Mouse (Mus musculus) ES-E14 (cell line): Measurements from ENCODE around the gene Trio.

Source experiments
- MAFK ChIP-seq: IDR thresholded peaks from 2 replicates; pipeline ENCODE4 v1.6.1; 2014; ENCODE audit warnings: mild to moderate bottlenecking, low read depth, low read length, inconsistent platforms; ENCODE audit not compliant: insufficient read depth
- ZC3H11A ChIP-seq: IDR thresholded peaks from 2 replicates; pipeline ENCODE4 v1.6.1; 2012; ENCODE audit warnings: low read depth, mild to moderate bottlenecking, inconsistent platforms, low read length, borderline replicate concordance

GRCm38 (mm10) chr15:28071601-28072000 is 46.0 kb upstream of the Trio start:
- TF ChIP-seq ZC3H11A (no peak), MAFK (no peak)
